Mouse (Mus musculus) intestine, embryonic 16.5 days (tissue): ENCODE data around the gene Hmgcs2. TPM values are rescaled to one million over a fixed set of nuclear protein-coding genes. Genes with fewer than 3 reads are reported as not detected.

Experiments used
- ATAC-seq: fragments of 200-750 bp; cut with Nextera tagmentation; 2 replicates; pipeline ENCODE4 v1.8.0; 2017; ENCODE audit warnings: moderate TSS enrichment, moderate library complexity
- H3K27ac ChIP-seq: fragments of 300-500 bp; sonication (generic); 2 replicates; pipeline ENCODE4 v1.5.1; 2014; ENCODE audit warnings: mild to moderate bottlenecking, low read length
- H3K27me3 ChIP-seq: fragments of 300-500 bp; sonication (generic); replicated peaks from 2 replicates; pipeline ENCODE4 v1.6.1; 2014; ENCODE audit warnings: low read length, control low read depth, mixed read lengths; ENCODE audit not compliant: control insufficient read depth, insufficient read depth
- H3K36me3 ChIP-seq: fragments of 300-500 bp; sonication (generic); 2 replicates; pipeline ENCODE4 v1.6.1; 2014; ENCODE audit warnings: low read length, control low read depth; ENCODE audit not compliant: control insufficient read depth, insufficient read depth
- H3K4me1 ChIP-seq: fragments of 300-500 bp; sonication (generic); 2 replicates; pipeline ENCODE4 v1.6.1; 2014; ENCODE audit warnings: low read length, control low read depth, mixed read lengths; ENCODE audit not compliant: control insufficient read depth, insufficient read depth
- H3K4me2 ChIP-seq: fragments of 300-500 bp; sonication (generic); 2 replicates; pipeline ENCODE4 v1.6.1; 2014; ENCODE audit warnings: low read depth, low read length, control low read depth
- H3K4me3 ChIP-seq: fragments of 300-500 bp; sonication (generic); 2 replicates; pipeline ENCODE4 v1.5.1; 2014; ENCODE audit warnings: mild to moderate bottlenecking, low read length
- H3K9ac ChIP-seq: fragments of 300-500 bp; sonication (generic); 2 replicates; pipeline ENCODE4 v1.6.1; 2014; ENCODE audit warnings: low read depth, low read length
- H3K9me3 ChIP-seq: fragments of 300-500 bp; sonication (generic); 2 replicates; pipeline ENCODE4 v1.6.1; 2016; ENCODE audit warnings: low read length, control low read depth; ENCODE audit not compliant: control insufficient read depth
- WGBS: fragments of 180-500 bp; shearing (Covaris S2); extraction: QIAGEN DNeasy Blood & Tissue Kit; methylation state at CpG from one replicate; pipeline ENCODE4 v1.1.7; 2014; 5-methylcytosine and 5-hydroxymethylcytosine counted together
- polyA plus RNA-seq: library from polyadenylated mRNA; unstranded; fragments of >200 nt; fragmentation: Nextera tagmentation; extraction: Ambion mirVana; gene quantifications from 2 replicates; pipeline ENCODE4 v1.2.1, GENCODE M21; 2015

The Hmgcs2 gene
- polyA plus RNA-seq, 1 experiment from 2014 or later, result 352 TPM

GRCm38 (mm10) chr3:98267249-98267651, 13.0 kb upstream of the Hmgcs2 start:
- peak; percentile 93 for ATAC-seq
- Histone ChIP-seq H3K27me3 (no peaks in the 10 kb centered on the region), H3K9me3 (no peaks in the 10 kb centered on the region), H3K9ac (0 out of 2 replicates have a peak overlapping the region, but pooled peaks have one; percentile 9), H3K36me3 (no peaks in the 10 kb centered on the region), H3K27ac (peak overlapping the region; percentile 86), H3K4me2 (peak overlapping the region; percentile 26; the same call in 1 of the 2 replicates), H3K4me1 (peaks cover 17% of the 10 kb centered on the region), H3K4me3 (no peak overlapping the region)
- 15% methylated on average over 6 of the region's 6 CpGs for WGBS

GRCm38 (mm10) chr3:98273623-98274398, 6.4 kb upstream of the Hmgcs2 start:
- Histone ChIP-seq H3K27ac (no peak overlapping the region), H3K4me2 (no peak overlapping the region), H3K4me1 (peaks cover 15% of the 10 kb centered on the region), H3K9ac (no peak overlapping the region), H3K9me3 (no peaks in the 10 kb centered on the region), H3K4me3 (no peak overlapping the region), H3K36me3 (no peaks in the 10 kb centered on the region), H3K27me3 (no peaks in the 10 kb centered on the region)
- ATAC-seq, result 0 out of 2 replicates have a peak, but pooled peaks have one; percentile 41
- 60% methylated on average over 11 of the region's 11 CpGs for WGBS

- whole genome bisulfite sequencing, result 43% methylated on average over 4 of the region's 4 CpGs
- ATAC-seq, result peak; percentile 78
- no peaks in the 10 kb centered on the region for H3K27me3 ChIP-seq
- H3K4me3 ChIP-seq, result peak overlapping the region; percentile 48; the same call in 1 of the 2 replicates
- H3K27ac ChIP-seq, result peak overlapping the region; percentile 81
- no peaks in the 10 kb centered on the region for H3K36me3 ChIP-seq
- peak overlapping the region; percentile 52 for H3K4me2 ChIP-seq
- H3K4me1 ChIP-seq, result peaks cover 16% of the 10 kb centered on the region; the same call in 1 of the 2 replicates
- no peaks in the 10 kb centered on the region for H3K9me3 ChIP-seq
- no peak overlapping the region; the same call in 1 of the 2 replicates for H3K9ac ChIP-seq
Observed at GRCm38 (mm10) chr3:98279682-98280081, 553 bp upstream of the Hmgcs2 start.

- H3K4me1 ChIP-seq, result peaks cover 16% of the 10 kb centered on the region; the same call in 1 of the 2 replicates
- WGBS, result 25% methylated on average over 12 of the region's 12 CpGs
- H3K4me2 ChIP-seq, result peak overlapping the region; percentile 52
- peak overlapping the region; percentile 79 for H3K27ac ChIP-seq
- no peaks in the 10 kb centered on the region for H3K36me3 ChIP-seq
- no peaks in the 10 kb centered on the region for H3K27me3 ChIP-seq
- no peaks in the 10 kb centered on the region for H3K9me3 ChIP-seq
- peak overlapping the region; percentile 61 for H3K9ac ChIP-seq
- peak overlapping the region; percentile 48 for H3K4me3 ChIP-seq
- peak; percentile 70 for ATAC-seq
Observed at GRCm38 (mm10) chr3:98280933-98281678, 871 bp downstream of the Hmgcs2 start.

GRCm38 (mm10) chr3:98282422-98282821, 2.2 kb downstream of the Hmgcs2 start:
- 92% methylated on average over 8 of the region's 8 CpGs for WGBS
- Histone ChIP-seq H3K4me3 (no peak overlapping the region), H3K9me3 (no peaks in the 10 kb centered on the region), H3K4me1 (peaks cover 16% of the 10 kb centered on the region; the same call in 1 of the 2 replicates), H3K27ac (no peak overlapping the region), H3K36me3 (no peaks in the 10 kb centered on the region), H3K9ac (no peak overlapping the region), H3K4me2 (peak overlapping the region; percentile 52), H3K27me3 (no peaks in the 10 kb centered on the region)
- no peak for ATAC-seq

GRCm38 (mm10) chr3:98283205-98283604, 3.0 kb downstream of the Hmgcs2 start:
- Histone ChIP-seq H3K4me3 (no peak overlapping the region), H3K4me1 (peaks cover 13% of the 10 kb centered on the region; the same call in 1 of the 2 replicates), H3K9ac (no peak overlapping the region), H3K4me2 (peak overlapping the region; percentile 26; the same call in 1 of the 2 replicates), H3K9me3 (no peaks in the 10 kb centered on the region), H3K27ac (no peak overlapping the region), H3K36me3 (no peaks in the 10 kb centered on the region), H3K27me3 (no peaks in the 10 kb centered on the region)
- WGBS, result 88% methylated on average over 5 of the region's 5 CpGs
- no peak for ATAC-seq

DNA sequence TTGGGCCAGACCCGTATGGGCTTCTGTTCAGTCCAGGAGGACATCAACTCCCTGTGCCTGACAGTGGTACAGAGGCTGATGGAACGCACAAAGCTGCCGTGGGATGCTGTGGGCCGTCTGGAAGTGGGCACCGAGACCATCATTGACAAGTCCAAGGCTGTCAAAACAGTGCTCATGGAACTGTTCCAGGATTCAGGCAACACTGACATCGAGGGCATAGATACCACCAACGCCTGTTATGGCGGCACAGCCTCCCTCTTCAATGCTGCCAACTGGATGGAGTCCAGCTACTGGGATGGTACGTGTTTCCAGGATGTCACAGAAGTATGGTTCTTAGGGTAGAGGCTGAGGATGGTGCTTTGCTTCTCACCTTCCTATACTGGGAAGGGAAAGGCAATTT, 10.8 kb downstream of the Hmgcs2 start:
- H3K4me2 ChIP-seq, result no peak overlapping the region
- no peak overlapping the region for H3K4me3 ChIP-seq
- WGBS, result 92% methylated on average over 9 of the region's 9 CpGs
- no peaks in the 10 kb centered on the region for H3K27me3 ChIP-seq
- H3K36me3 ChIP-seq, result peaks cover 8% of the 10 kb centered on the region; the same call in 1 of the 2 replicates
- no peak for ATAC-seq
- no peaks in the 10 kb centered on the region for H3K4me1 ChIP-seq
- no peak overlapping the region for H3K27ac ChIP-seq
- 0 out of 2 replicates have a peak, but pooled peaks cover 8% of the 10 kb centered on the region for H3K9me3 ChIP-seq
- H3K9ac ChIP-seq, result no peak overlapping the region

DNA sequence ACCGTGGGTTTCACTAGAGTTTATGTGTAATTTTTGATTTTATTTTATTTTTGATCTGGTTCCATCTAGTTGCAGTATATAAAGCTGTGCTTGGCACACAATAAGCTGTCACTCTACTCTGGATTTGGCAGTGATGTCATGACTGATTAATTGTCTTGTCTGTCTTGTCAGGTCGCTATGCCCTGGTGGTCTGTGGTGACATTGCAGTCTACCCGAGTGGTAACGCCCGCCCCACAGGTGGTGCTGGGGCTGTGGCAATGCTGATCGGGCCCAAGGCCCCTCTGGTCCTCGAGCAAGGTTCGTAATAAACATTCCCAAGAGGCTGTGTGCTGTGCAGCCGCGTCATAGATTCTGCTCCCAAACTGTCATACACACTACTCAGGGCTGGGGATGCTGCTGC, 15.7 kb downstream of the Hmgcs2 start:
- Histone ChIP-seq H3K4me2 (no peak overlapping the region), H3K9me3 (0 out of 2 replicates have a peak, but pooled peaks cover 6% of the 10 kb centered on the region), H3K36me3 (peaks cover 6% of the 10 kb centered on the region; the same call in 1 of the 2 replicates), H3K4me1 (no peaks in the 10 kb centered on the region), H3K27ac (no peak overlapping the region), H3K27me3 (no peaks in the 10 kb centered on the region), H3K9ac (no peak overlapping the region), H3K4me3 (no peak overlapping the region)
- 69% methylated on average over 10 of the region's 10 CpGs for WGBS
- no peak for ATAC-seq

- 89% methylated on average over 1 of the region's 1 CpGs for WGBS
- no peaks in the 10 kb centered on the region for H3K4me1 ChIP-seq
- H3K9ac ChIP-seq, result no peak overlapping the region
- peaks cover 12% of the 10 kb centered on the region for H3K36me3 ChIP-seq
- no peaks in the 10 kb centered on the region for H3K27me3 ChIP-seq
- H3K27ac ChIP-seq, result no peak overlapping the region
- H3K4me3 ChIP-seq, result no peak overlapping the region
- ATAC-seq, result no peak
- no peak overlapping the region for H3K4me2 ChIP-seq
- no peaks in the 10 kb centered on the region for H3K9me3 ChIP-seq
Observed at GRCm38 (mm10) chr3:98299391-98300100, 19.3 kb downstream of the Hmgcs2 start.
